Mouse (Mus musculus) adrenal gland, adult 18-20 months (tissue): ENCODE measurements around the gene Defa22. TPM values are rescaled to one million over a fixed set of nuclear protein-coding genes. Genes with fewer than 3 reads are reported as not detected.
"Not testable (repeated sequence)": the region's sequence is repeated elsewhere in the genome, so short reads cannot be mapped to it uniquely, and the experiment has no call there.

Source experiments
- DNase-seq, 2 experiments: peaks; one replicate each; pipeline ENCODE4 v3.0.0; 2021 to 2022; ENCODE audit warnings: low spot score in 2 of 2
- long read RNA-seq, 2 experiments: library from polyadenylated mRNA; stranded (forward); transcript quantifications; one replicate each; pipeline ENCODE4 v2.0.0; 2021
- total RNA-seq, 2 experiments: library from RNA; stranded (reverse); gene quantifications; 1 replicate in 1 of 2; 2 replicates in 1 of 2; pipeline ENCODE4 v1.2.3; 2021

The Defa22 gene
- not detected for total RNA-seq
- long read RNA-seq, experiment 1, result 0 reads
- long read RNA-seq, experiment 2, result 0 reads

DNA sequence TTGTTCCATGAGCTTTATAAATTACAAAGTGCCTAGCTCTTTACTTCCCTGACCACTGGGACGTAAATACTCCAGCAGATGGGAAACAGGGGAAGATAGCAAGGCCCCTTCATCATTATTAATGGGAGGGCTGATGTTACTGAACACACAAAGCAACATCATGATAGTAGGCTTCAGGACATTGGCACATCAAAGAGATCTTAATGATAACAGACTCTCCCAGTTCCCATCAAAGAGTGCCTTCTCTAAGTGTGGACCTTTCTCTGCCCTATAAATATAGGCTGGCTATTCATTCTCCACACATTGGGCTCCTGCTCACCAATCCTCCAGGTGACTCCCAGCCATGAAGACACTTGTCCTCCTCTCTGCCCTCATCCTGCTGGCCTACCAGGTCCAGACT lies at the start of gene Defa22:
Gene Defa22 (plus strand): TSS at position 301 of the 400 bp plus-strand sequence.
- DNase-seq, result not testable (repeated sequence)

GRCm38 (mm10) chr8:21134342-21134741 lies 27.7 kb upstream of the Defa22 start, which contains the start of gene Defa30:
Defa30 (plus strand) TSS chr8:21134642.
- DNase-seq, result not testable (repeated sequence)

- DNase-seq, result not testable (repeated sequence)
Observed at GRCm38 (mm10) chr8:21191314-21191713, 29.2 kb downstream of the Defa22 start, which contains the start of gene Defa31. Defa31 (plus strand) TSS chr8:21191614.

DNA sequence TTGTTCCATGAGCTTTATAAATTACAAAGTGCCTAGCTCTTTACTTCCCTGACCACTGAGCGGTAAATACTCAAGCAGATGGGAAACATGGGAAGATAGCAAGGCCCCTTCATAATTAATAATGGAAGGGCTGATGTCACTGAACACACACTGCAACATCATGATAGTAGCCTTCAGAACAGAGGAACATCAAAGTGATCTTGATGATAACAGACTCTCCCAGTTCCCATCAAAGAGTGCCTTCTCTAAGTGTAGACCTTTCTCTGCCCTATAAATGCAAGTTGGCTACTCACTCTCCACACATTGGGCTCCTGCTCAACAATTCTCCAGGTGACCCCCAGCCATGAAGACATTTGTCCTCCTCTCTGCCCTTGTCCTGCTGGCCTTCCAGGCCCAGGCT lies 39.2 kb downstream of the Defa22 start, which contains the start of gene Gm15293:
Gene Gm15293 (plus strand): TSS at position 301 of the 400 bp plus-strand sequence.
- DNase-seq, result not testable (repeated sequence)

Other genes with a start within 250 kb of the Defa22 start
- gene Gm6040, start 240.2 kb upstream of the Defa22 start, total RNA-seq, result not detected
- gene AY761185, start 217.6 kb upstream of the Defa22 start, total RNA-seq, result not detected
- gene Defa21, start 136.7 kb upstream of the Defa22 start, total RNA-seq, result not detected
- not detected for gene Defa23, start 107.2 kb upstream of the Defa22 start, total RNA-seq
- not detected for gene Defa35, start 97.2 kb upstream of the Defa22 start, total RNA-seq
- gene Defa25, start 77.8 kb upstream of the Defa22 start, total RNA-seq, result not detected
- gene Gm14851, start 66.2 kb upstream of the Defa22 start, total RNA-seq, result not detected
- gene Defa30, start 27.6 kb upstream of the Defa22 start, total RNA-seq, result not detected
- gene Defa31, start 29.3 kb downstream of the Defa22 start, total RNA-seq, result not detected
- not detected for gene Gm15293, start 39.3 kb downstream of the Defa22 start, total RNA-seq
- not detected for gene Gm15292, start 87.5 kb downstream of the Defa22 start, total RNA-seq
- not detected for gene Defa27, start 153.3 kb downstream of the Defa22 start, total RNA-seq
- gene Defa29, start 164.7 kb downstream of the Defa22 start, total RNA-seq, result not detected
- not detected for gene Defa2, start 216.2 kb downstream of the Defa22 start, total RNA-seq
- gene Defa33, start 229.5 kb downstream of the Defa22 start, total RNA-seq, result not detected